Mouse (Mus musculus): Measurements from ENCODE around the gene Hexim1. TPM values are rescaled to one million over a fixed set of nuclear protein-coding genes. Genes with fewer than 3 reads are reported as not detected.

The Hexim1 gene
- polyA plus RNA-seq, 1 experiment from 2014 or later: 5.4 TPM

DNA sequence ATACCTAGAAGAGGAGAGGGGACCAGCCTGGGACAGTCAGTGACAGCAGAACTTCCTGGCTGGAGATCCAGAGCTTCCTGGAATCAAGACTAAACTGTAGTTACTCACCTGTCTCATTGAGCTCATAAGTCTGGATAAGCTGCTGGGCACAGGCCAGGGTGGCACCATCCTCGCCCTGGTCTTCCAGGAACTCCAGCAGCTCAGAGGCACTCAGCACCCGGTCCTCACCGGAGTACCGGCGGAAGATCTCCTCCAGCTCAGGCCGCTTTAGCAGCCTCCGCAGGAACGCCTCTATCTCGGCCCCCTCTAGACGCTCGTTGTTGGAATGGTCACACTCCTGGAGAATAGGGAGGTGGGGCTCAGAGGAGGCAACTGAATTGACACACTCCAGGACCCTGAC, 37.9 kb upstream of the Hexim1 start:
- ATAC-seq (ENCODE audit: insufficient read depth, low FRiP score, low read depth): no peak
- WGBS: 81% methylated on average over 11 of the region's 11 CpGs
- Histone ChIP-seq H3K27ac (no peak overlapping the region), H3K27me3 (replicated peaks) (peaks cover 11% of the 10 kb centered on the region), H3K4me2 (no peak overlapping the region), H3K4me3 (replicated peaks) (no peak overlapping the region), H3K9me3 (no peaks in the 10 kb centered on the region), H3K9ac (no peak overlapping the region), H3K4me1 (peaks cover 15% of the 10 kb centered on the region; the same call in 1 of the 2 replicates), H3K36me3 (no peaks in the 10 kb centered on the region)

- Histone ChIP-seq H3K27ac (no peak overlapping the region), H3K4me2 (peak overlapping the region; percentile 46), H3K4me3 (replicated peaks) (peak overlapping the region; percentile 31), H3K9me3 (no peaks in the 10 kb centered on the region), H3K27me3 (replicated peaks) (peaks cover 11% of the 10 kb centered on the region), H3K4me1 (peaks cover 15% of the 10 kb centered on the region; the same call in 1 of the 2 replicates), H3K9ac (no peak overlapping the region), H3K36me3 (no peaks in the 10 kb centered on the region)
- WGBS: 7% methylated on average over 43 of the region's 43 CpGs
- ATAC-seq (ENCODE audit: insufficient read depth, low FRiP score, low read depth): peak; percentile 36; the same call in 1 of the 2 replicates
These were observed 35.5 kb upstream of the Hexim1 start for GRCm38 (mm10) chr11:103080323-103081091.

GRCm38 (mm10) chr11:103081631-103082030, 34.4 kb upstream of the Hexim1 start:
- Histone ChIP-seq H3K36me3 (no peaks in the 10 kb centered on the region), H3K9me3 (no peaks in the 10 kb centered on the region), H3K27ac (no peak overlapping the region), H3K9ac (no peak overlapping the region), H3K4me3 (replicated peaks) (no peak overlapping the region), H3K4me1 (peaks cover 15% of the 10 kb centered on the region; the same call in 1 of the 2 replicates), H3K4me2 (no peak overlapping the region), H3K27me3 (replicated peaks) (peaks cover 11% of the 10 kb centered on the region)
- no peak for ATAC-seq (ENCODE audit: insufficient read depth, low FRiP score, low read depth)
- 69% methylated on average over 6 of the region's 6 CpGs for WGBS

GRCm38 (mm10) chr11:103093306-103093705, 22.7 kb upstream of the Hexim1 start:
- no peaks in the 10 kb centered on the region for H3K27me3 ChIP-seq (replicated peaks)
- H3K36me3 ChIP-seq: no peaks in the 10 kb centered on the region
- no peak for ATAC-seq (ENCODE audit: insufficient read depth, low FRiP score, low read depth)
- peaks cover 10% of the 10 kb centered on the region for H3K4me1 ChIP-seq
- WGBS: 80% methylated on average over 7 of the region's 7 CpGs
- H3K4me3 ChIP-seq (replicated peaks): no peak overlapping the region
- H3K27ac ChIP-seq: no peak overlapping the region
- no peaks in the 10 kb centered on the region for H3K9me3 ChIP-seq
- H3K9ac ChIP-seq: no peak overlapping the region
- no peak overlapping the region for H3K4me2 ChIP-seq

GRCm38 (mm10) chr11:103093862-103094833, 21.9 kb upstream of the Hexim1 start:
- no peaks in the 10 kb centered on the region for H3K36me3 ChIP-seq
- 58% methylated on average over 20 of the region's 20 CpGs for WGBS
- no peak overlapping the region for H3K4me2 ChIP-seq
- no peak overlapping the region for H3K4me3 ChIP-seq (replicated peaks)
- H3K27me3 ChIP-seq (replicated peaks): no peaks in the 10 kb centered on the region
- peak; percentile 80 for ATAC-seq (ENCODE audit: insufficient read depth, low FRiP score, low read depth)
- H3K9ac ChIP-seq: no peak overlapping the region
- H3K27ac ChIP-seq: peak overlapping the region; percentile 76
- no peaks in the 10 kb centered on the region for H3K9me3 ChIP-seq
- peaks cover 10% of the 10 kb centered on the region for H3K4me1 ChIP-seq

- Histone ChIP-seq H3K27me3 (replicated peaks) (peaks cover under 1% of the 10 kb centered on the region; the same call in 1 of the 2 replicates), H3K4me3 (replicated peaks) (no peak overlapping the region), H3K9ac (no peak overlapping the region), H3K36me3 (no peaks in the 10 kb centered on the region), H3K9me3 (no peaks in the 10 kb centered on the region), H3K4me2 (no peak overlapping the region), H3K27ac (peak overlapping the region; percentile 76), H3K4me1 (peaks cover 12% of the 10 kb centered on the region)
- ATAC-seq (ENCODE audit: insufficient read depth, low FRiP score, low read depth): no peak
- 68% methylated on average over 9 of the region's 9 CpGs for WGBS
These were observed 20.8 kb upstream of the Hexim1 start for GRCm38 (mm10) chr11:103095107-103095670.

- no peak overlapping the region for H3K9ac ChIP-seq
- peaks cover 16% of the 10 kb centered on the region for H3K4me1 ChIP-seq
- WGBS: 92% methylated on average over 6 of the region's 6 CpGs
- no peak overlapping the region for H3K27ac ChIP-seq
- H3K9me3 ChIP-seq: no peaks in the 10 kb centered on the region
- ATAC-seq (ENCODE audit: insufficient read depth, low FRiP score, low read depth): no peak
- H3K4me2 ChIP-seq: no peak overlapping the region
- no peak overlapping the region for H3K4me3 ChIP-seq (replicated peaks)
- H3K27me3 ChIP-seq (replicated peaks): peaks cover 3% of the 10 kb centered on the region; the same call in 1 of the 2 replicates
- no peaks in the 10 kb centered on the region for H3K36me3 ChIP-seq
These were observed 20.2 kb upstream of the Hexim1 start for GRCm38 (mm10) chr11:103095801-103096200.

GRCm38 (mm10) chr11:103096979-103097894, 18.8 kb upstream of the Hexim1 start:
- peak overlapping the region; percentile 80 for H3K27ac ChIP-seq
- H3K9ac ChIP-seq: no peak overlapping the region
- peaks cover 10% of the 10 kb centered on the region; the same call in 1 of the 2 replicates for H3K27me3 ChIP-seq (replicated peaks)
- 18% methylated on average over 22 of the region's 22 CpGs for WGBS
- no peaks in the 10 kb centered on the region for H3K36me3 ChIP-seq
- peak overlapping the region; percentile 48 for H3K4me2 ChIP-seq
- no peak for ATAC-seq (ENCODE audit: insufficient read depth, low FRiP score, low read depth)
- peaks cover 31% of the 10 kb centered on the region for H3K4me1 ChIP-seq
- 0 out of 2 replicates have a peak overlapping the region, but pooled peaks have one; percentile 5 for H3K4me3 ChIP-seq (replicated peaks)
- no peaks in the 10 kb centered on the region for H3K9me3 ChIP-seq

- WGBS: 83% methylated on average over 11 of the region's 11 CpGs
- Histone ChIP-seq H3K9ac (no peak overlapping the region), H3K27ac (no peak overlapping the region), H3K4me3 (replicated peaks) (no peak overlapping the region), H3K4me2 (no peak overlapping the region), H3K9me3 (no peaks in the 10 kb centered on the region), H3K36me3 (no peaks in the 10 kb centered on the region), H3K27me3 (replicated peaks) (peaks cover 10% of the 10 kb centered on the region; the same call in 1 of the 2 replicates), H3K4me1 (peaks cover 38% of the 10 kb centered on the region)
- ATAC-seq (ENCODE audit: insufficient read depth, low FRiP score, low read depth): no peak
These were observed 17.4 kb upstream of the Hexim1 start for GRCm38 (mm10) chr11:103098531-103099190.

- no peak for ATAC-seq (ENCODE audit: insufficient read depth, low FRiP score, low read depth)
- WGBS: 68% methylated on average over 12 of the region's 12 CpGs
- Histone ChIP-seq H3K9me3 (no peaks in the 10 kb centered on the region), H3K9ac (no peak overlapping the region), H3K27ac (no peak overlapping the region), H3K27me3 (replicated peaks) (peaks cover 10% of the 10 kb centered on the region; the same call in 1 of the 2 replicates), H3K4me2 (no peak overlapping the region), H3K36me3 (no peaks in the 10 kb centered on the region), H3K4me3 (replicated peaks) (no peak overlapping the region), H3K4me1 (peaks cover 40% of the 10 kb centered on the region)
These were observed 16.6 kb upstream of the Hexim1 start for GRCm38 (mm10) chr11:103099352-103099940.
